Mouse (Mus musculus) macrophage (primary cell): ENCODE measurements around the gene Gm5269. TPM values are rescaled to one million over a fixed set of nuclear protein-coding genes. Genes with fewer than 3 reads are reported as not detected.
A peak's percentile ranks its signal among the peaks of the same experiment; 100 is the strongest.

Experiments used
- H3K27ac ChIP-seq: fragments of 350-480 bp; formaldehyde crosslinking; 2 replicates; pipeline ENCODE4 v1.9.0; 2021
- H3K36me3 ChIP-seq: fragments of 350-480 bp; formaldehyde crosslinking; 2 replicates; pipeline ENCODE4 v1.9.0; 2021; ENCODE audit errors: inconsistent target
- H3K4me3 ChIP-seq: fragments of 350-480 bp; formaldehyde crosslinking; 2 replicates; pipeline ENCODE4 v1.9.0; 2021; ENCODE audit errors: inconsistent target
- H3K79me2 ChIP-seq: fragments of 350-480 bp; formaldehyde crosslinking; 2 replicates; pipeline ENCODE4 v1.9.0; 2021; ENCODE audit errors: inconsistent target
- WGBS: methylation state at CpG from one replicate; pipeline ENCODE4 v1.1.7; 2026; ENCODE audit warnings: inconsistent platforms; ENCODE audit not compliant: missing documents; 5-methylcytosine and 5-hydroxymethylcytosine counted together
- polyA plus RNA-seq: library from polyadenylated mRNA; stranded (reverse); fragments of 250-400 nt; gene quantifications from 3 replicates; pipeline ENCODE4 v1.2.4, GENCODE M21; 2018; ENCODE audit warnings: inconsistent platforms

The Gm5269 gene
- polyA plus RNA-seq, 1 experiment from 2014 or later, result not detected

- Histone ChIP-seq H3K4me3 (no peak overlapping the region), H3K27ac (peak overlapping the region; percentile 94)
- WGBS, result 88% methylated on average over 3 of the region's 3 CpGs
Observed at GRCm38 (mm10) chr1:45866288-45867018, 23.6 kb downstream of the Gm5269 start.

GRCm38 (mm10) chr1:45865727-45866126 is 24.3 kb downstream of the Gm5269 start:
- Histone ChIP-seq H3K4me3 (no peak overlapping the region), H3K79me2 (no peaks in the 10 kb centered on the region), H3K27ac (peak overlapping the region; percentile 94), H3K36me3 (no peaks in the 10 kb centered on the region)
- WGBS, result 15% methylated on average over 5 of the region's 5 CpGs

More at GRCm38 (mm10) chr1:45866288-45867018, 23.6 kb downstream of the Gm5269 start:
- Histone ChIP-seq H3K36me3 (no peaks in the 10 kb centered on the region), H3K79me2 (no peaks in the 10 kb centered on the region)

- peak overlapping the region; percentile 94 for H3K27ac ChIP-seq
- 67% methylated on average over 1 of the region's 1 CpGs for WGBS
Observed at GRCm38 (mm10) chr1:45865316-45865715, 24.8 kb downstream of the Gm5269 start.

GRCm38 (mm10) chr1:45864564-45865014 is 25.5 kb downstream of the Gm5269 start:
- Histone ChIP-seq H3K4me3 (no peak overlapping the region), H3K27ac (peak overlapping the region; percentile 94), H3K79me2 (no peaks in the 10 kb centered on the region), H3K36me3 (no peaks in the 10 kb centered on the region)
- WGBS, result 65% methylated on average over 4 of the region's 4 CpGs

More at GRCm38 (mm10) chr1:45865316-45865715, 24.8 kb downstream of the Gm5269 start:
- Histone ChIP-seq H3K36me3 (no peaks in the 10 kb centered on the region), H3K4me3 (no peak overlapping the region), H3K79me2 (no peaks in the 10 kb centered on the region)

GRCm38 (mm10) chr1:45863641-45864040 is 26.4 kb downstream of the Gm5269 start:
- Histone ChIP-seq H3K79me2 (no peaks in the 10 kb centered on the region), H3K4me3 (no peak overlapping the region), H3K27ac (peak overlapping the region; percentile 94), H3K36me3 (no peaks in the 10 kb centered on the region)
- WGBS, result 92% methylated on average over 3 of the region's 3 CpGs

- Histone ChIP-seq H3K36me3 (no peaks in the 10 kb centered on the region), H3K27ac (peak overlapping the region; percentile 90), H3K79me2 (no peaks in the 10 kb centered on the region), H3K4me3 (no peak overlapping the region)
Observed at GRCm38 (mm10) chr1:45861162-45861561, 28.9 kb downstream of the Gm5269 start.

GRCm38 (mm10) chr1:45860349-45860748 is 29.7 kb downstream of the Gm5269 start:
- Histone ChIP-seq H3K4me3 (no peak overlapping the region), H3K27ac (peak overlapping the region; percentile 90), H3K36me3 (no peaks in the 10 kb centered on the region), H3K79me2 (no peaks in the 10 kb centered on the region)
- WGBS, result 36% methylated on average over 5 of the region's 5 CpGs

- no peak overlapping the region for H3K4me3 ChIP-seq
- H3K79me2 ChIP-seq, result no peaks in the 10 kb centered on the region
- no peaks in the 10 kb centered on the region for H3K36me3 ChIP-seq
- WGBS, result 20% methylated on average over 1 of the region's 1 CpGs
- peak overlapping the region; percentile 51 for H3K27ac ChIP-seq
Observed at GRCm38 (mm10) chr1:45858038-45858437, 32.0 kb downstream of the Gm5269 start.

- 91% methylated on average over 1 of the region's 1 CpGs for WGBS
- Histone ChIP-seq H3K4me3 (no peak overlapping the region), H3K36me3 (no peaks in the 10 kb centered on the region), H3K27ac (no peak overlapping the region), H3K79me2 (no peaks in the 10 kb centered on the region)
Observed at GRCm38 (mm10) chr1:45845466-45845865, 44.6 kb downstream of the Gm5269 start.

Other genes starting within 250 kb of the Gm5269 start
- 13.0 to 38.3 TPM (median 19.1 TPM) in 3 replicates for gene Wdr75, start 95.1 kb downstream of the Gm5269 start, polyA plus RNA-seq
- 393 to 687 TPM (median 472 TPM) in 3 replicates for gene Slc40a1, start 36.2 kb upstream of the Gm5269 start, polyA plus RNA-seq
- not detected in 3 replicates for gene Dnah7b, start 176.0 kb upstream of the Gm5269 start, polyA plus RNA-seq